Mouse (Mus musculus) kidney, adult 2 months (tissue): ENCODE results near the gene Ugcg. TPM values are rescaled to one million over a fixed set of nuclear protein-coding genes. Genes with fewer than 3 reads are reported as not detected.
"Not testable (repeated sequence)": the region's sequence is repeated elsewhere in the genome, so short reads cannot be mapped to it uniquely, and the experiment has no call there.

Source experiments
- DNase-seq: peaks from one replicate; pipeline ENCODE4 v3.0.0; 2021
- H3K27ac ChIP-seq: fragments of 200-500 bp; 2 replicates; pipeline ENCODE4 v1.5.1; 2012; ENCODE audit warnings: low read depth, low read length, control low read depth, inconsistent platforms; ENCODE audit not compliant: insufficient read depth
- H3K27me3 ChIP-seq: fragments of 200-500 bp; replicated peaks from 2 replicates; pipeline ENCODE4 v1.6.1; 2012; ENCODE audit warnings: mild to moderate bottlenecking, moderate library complexity, low read length, inconsistent platforms; ENCODE audit not compliant: control insufficient read depth, insufficient read depth
- H3K36me3 ChIP-seq: fragments of 200-500 bp; 2 replicates; pipeline ENCODE4 v1.6.1; 2012; ENCODE audit warnings: mild to moderate bottlenecking, moderate library complexity, low read length, inconsistent platforms; ENCODE audit not compliant: control insufficient read depth, insufficient read depth
- H3K4me1 ChIP-seq: fragments of 200-500 bp; 2 replicates; pipeline ENCODE4 v1.6.1; 2011; ENCODE audit warnings: low read length; ENCODE audit not compliant: control insufficient read depth, insufficient read depth
- H3K4me3 ChIP-seq: fragments of 200-500 bp; 2 replicates; pipeline ENCODE4 v1.5.1; 2011; ENCODE audit warnings: mild to moderate bottlenecking, low read depth, low read length, control low read depth; ENCODE audit not compliant: insufficient read depth
- CTCF ChIP-seq: fragments of 200-500 bp; conservative IDR thresholded peaks from 2 replicates; pipeline ENCODE4 v1.5.1; 2011; ENCODE audit warnings: low read depth, mild to moderate bottlenecking, control low read depth, low read length, moderate library complexity, mixed read lengths; ENCODE audit not compliant: insufficient read depth, insufficient read length
- POLR2A ChIP-seq: fragments of 200-500 bp; IDR thresholded peaks from one replicate; pipeline ENCODE4 v1.6.1; 2011; ENCODE audit warnings: low read depth, low read length, control low read depth
- WGBS: fragments of 180-500 bp; shearing (Covaris S2); methylation state at CpG from one replicate; pipeline ENCODE4 v1.1.7; 2018; 5-methylcytosine and 5-hydroxymethylcytosine counted together
- polyA plus RNA-seq: library from polyadenylated mRNA; depleted of rRNA; stranded (reverse); fragments of >200 nt; gene quantifications from 2 replicates; pipeline ENCODE4 v1.2.3, GENCODE M21; 2012

The Ugcg gene
- polyA plus RNA-seq, 1 experiment: 11.6 TPM

DNA sequence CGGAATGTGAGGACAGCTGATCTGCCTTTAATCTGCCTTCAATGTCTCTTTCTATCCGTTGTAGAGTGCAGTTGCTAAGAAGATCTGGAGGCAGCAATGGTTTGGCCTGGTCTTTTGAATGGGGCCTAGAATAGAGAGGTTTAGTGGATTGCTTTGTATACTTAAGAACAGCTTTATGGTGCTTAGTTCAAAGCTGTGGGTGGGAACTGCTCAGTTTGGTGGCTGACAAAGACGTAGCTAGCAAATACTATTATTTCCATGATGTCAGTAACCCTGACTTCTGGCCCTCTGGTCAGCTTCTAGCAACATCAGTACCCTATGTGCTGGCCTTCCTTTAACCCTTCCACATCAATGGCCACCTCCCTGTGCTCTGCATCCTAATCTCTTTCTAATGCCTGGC lies 68.8 kb downstream of the Ugcg start:
- TF ChIP-seq POLR2A (no peak), CTCF (no peak)
- 86% methylated on average over 3 of the region's 3 CpGs for WGBS
- H3K4me1 ChIP-seq: 0 out of 2 replicates have a peak, but pooled peaks cover 4% of the 10 kb centered on the region
- DNase-seq: no peak
- H3K27ac ChIP-seq: no peak overlapping the region
- no peaks in the 10 kb centered on the region for H3K27me3 ChIP-seq
- H3K4me3 ChIP-seq: no peak overlapping the region
- H3K36me3 ChIP-seq: no peaks in the 10 kb centered on the region

DNA sequence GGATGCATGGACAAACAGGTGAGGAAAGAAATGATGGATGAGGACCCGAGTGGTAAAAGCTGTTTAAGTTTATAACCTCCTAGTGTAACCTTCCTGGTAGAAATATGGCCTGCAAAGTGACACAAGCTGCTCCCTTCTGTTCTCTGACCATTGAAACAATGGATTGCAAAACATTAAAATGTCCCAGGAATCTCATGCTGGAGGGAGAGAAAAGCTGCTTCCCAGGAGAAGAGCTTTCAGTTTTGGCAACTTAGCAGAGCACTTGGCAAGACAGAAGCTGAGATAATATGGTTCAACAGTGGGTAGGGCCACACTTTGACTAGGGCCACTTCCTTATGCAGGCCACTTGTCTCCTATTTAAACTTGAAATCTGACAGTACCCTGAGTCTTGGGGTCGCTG lies 69.7 kb downstream of the Ugcg start:
- TF ChIP-seq CTCF: no peak
- DNase-seq: no peak
- Histone ChIP-seq H3K4me1 (0 out of 2 replicates have a peak, but pooled peaks cover 6% of the 10 kb centered on the region), H3K4me3 (no peak overlapping the region), H3K27me3 (no peaks in the 10 kb centered on the region), H3K36me3 (no peaks in the 10 kb centered on the region), H3K27ac (no peak overlapping the region)
- WGBS: 84% methylated on average over 2 of the region's 2 CpGs

DNA sequence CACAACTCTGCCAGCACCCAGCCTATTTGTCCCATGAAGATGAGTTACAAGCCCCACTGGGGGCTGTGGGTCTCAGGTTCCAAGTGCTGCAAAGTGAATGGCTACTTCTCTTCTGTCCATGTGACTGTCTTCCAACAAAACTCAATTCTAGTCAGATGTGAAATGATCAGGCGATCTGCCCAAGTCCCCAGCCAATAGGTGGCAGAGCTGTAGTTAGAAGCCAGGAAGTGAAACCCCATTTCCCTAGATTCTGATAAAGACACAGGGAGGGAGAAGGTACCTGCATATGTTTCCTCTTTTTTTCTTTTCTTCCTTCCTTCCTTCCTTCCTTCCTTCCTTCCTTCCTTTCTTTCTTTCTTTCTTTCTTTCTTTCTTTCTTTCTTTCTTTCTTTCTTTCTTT lies 70.7 kb downstream of the Ugcg start:
- Histone ChIP-seq H3K4me1 (0 out of 2 replicates have a peak, but pooled peaks cover 6% of the 10 kb centered on the region), H3K4me3 (no peak overlapping the region), H3K27ac (no peak overlapping the region), H3K36me3 (no peaks in the 10 kb centered on the region), H3K27me3 (no peaks in the 10 kb centered on the region)
- WGBS: 82% methylated on average over 1 of the region's 1 CpGs
- no peak for DNase-seq
- TF ChIP-seq POLR2A (no peak), CTCF (no peak)

DNA sequence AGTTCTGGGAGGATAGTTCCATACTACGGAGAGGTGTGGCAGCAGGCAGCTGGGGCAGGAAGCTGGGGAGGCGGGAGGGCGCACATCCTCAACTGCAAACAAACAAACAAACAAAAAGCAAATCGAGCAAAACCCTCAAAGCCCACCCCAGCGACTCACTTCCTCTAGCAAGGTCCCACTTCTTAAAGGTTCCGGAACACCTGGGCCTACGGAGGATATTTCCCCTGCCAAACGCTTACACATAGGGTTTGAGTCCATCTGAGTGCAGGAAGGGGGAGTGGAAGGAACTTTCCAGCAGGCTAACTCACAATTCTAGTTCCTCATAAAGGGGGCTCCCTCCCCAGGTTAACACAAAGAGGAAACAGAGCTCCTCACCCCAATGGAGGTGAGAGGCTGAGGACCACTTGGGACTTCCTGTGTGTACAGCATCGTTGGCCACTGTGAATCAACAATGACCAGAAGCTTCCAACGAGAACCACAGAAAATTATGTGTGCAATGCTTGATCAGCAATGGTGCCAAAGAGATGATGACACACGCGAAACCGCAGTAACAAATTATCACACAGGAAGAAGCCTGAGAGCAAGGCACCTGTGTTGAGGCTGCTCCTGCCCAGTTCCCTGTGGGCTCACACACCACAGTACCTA lies 71.9 kb downstream of the Ugcg start:
- Histone ChIP-seq H3K27me3 (no peaks in the 10 kb centered on the region), H3K36me3 (no peaks in the 10 kb centered on the region), H3K27ac (no peak overlapping the region), H3K4me1 (0 out of 2 replicates have a peak, but pooled peaks cover 6% of the 10 kb centered on the region), H3K4me3 (no peak overlapping the region)
- WGBS: 83% methylated on average over 13 of the region's 13 CpGs
- TF ChIP-seq POLR2A (no peak), CTCF (no peak)
- no peak for DNase-seq

DNA sequence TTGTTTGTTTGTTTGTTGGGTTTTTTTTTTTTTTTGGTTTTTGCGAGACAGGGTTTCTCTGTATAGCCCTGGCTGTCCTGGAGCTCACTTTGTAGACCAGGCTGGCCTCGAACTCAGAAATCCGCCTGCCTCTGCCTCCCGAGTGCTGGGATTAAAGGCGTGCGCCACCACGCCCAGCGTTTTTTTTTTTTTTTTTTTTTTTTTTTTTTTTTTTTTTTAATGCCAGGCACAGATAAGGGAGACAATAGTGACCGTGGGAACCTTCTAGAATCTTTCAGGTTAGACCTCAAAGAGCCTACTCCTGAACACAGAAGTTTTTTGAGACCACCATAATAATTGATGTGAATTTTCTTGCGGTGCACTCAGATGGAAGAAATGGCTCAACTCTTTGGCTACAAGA lies 72.5 kb downstream of the Ugcg start:
- not testable (repeated sequence) for H3K4me1 ChIP-seq, H3K27ac ChIP-seq, H3K4me3 ChIP-seq, H3K36me3 ChIP-seq, H3K27me3 ChIP-seq, DNase-seq
- 95% methylated on average over 3 of the region's 10 CpGs for WGBS

DNA sequence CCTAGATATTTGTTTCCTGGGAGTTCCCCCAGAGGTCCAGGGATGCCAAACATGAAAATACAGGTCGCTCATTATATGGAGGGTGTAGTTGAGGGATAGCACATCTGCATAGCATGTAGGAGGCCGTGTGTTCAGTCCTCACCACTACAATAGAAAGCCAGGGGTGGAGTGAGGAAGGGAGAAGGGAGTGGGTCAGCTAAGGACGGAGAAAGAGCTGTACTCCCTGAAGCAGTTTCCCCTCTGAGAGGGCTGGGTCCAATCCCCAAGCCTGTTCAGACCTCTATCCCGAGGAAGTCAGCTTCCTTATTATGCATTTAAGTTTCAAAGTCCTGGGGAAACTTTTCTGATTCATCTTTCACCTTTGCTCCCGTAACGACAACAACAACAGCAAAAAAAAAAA lies 73.1 kb downstream of the Ugcg start:
- no peak overlapping the region for H3K27ac ChIP-seq

DNA sequence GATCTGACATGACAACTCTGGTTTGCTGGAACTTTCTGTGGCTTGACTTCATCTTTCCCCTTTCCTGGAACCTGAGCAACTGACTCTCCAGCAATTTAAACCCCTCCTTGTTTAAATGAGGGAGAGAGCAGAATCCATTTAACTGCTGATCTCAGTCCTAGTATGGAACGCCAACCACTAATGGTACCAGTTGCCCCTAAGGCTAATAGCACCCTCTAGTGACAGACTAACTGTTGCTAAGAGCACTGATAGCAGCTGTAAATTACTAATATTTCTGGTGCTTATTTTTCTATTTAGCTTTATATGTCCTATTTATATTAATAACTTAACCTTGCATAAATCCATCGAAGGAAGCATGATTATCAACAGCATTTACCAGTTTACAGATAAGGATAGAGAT lies 74.4 kb downstream of the Ugcg start:
- H3K27me3 ChIP-seq: no peaks in the 10 kb centered on the region
- H3K27ac ChIP-seq: no peak overlapping the region
- 75% methylated on average over 2 of the region's 2 CpGs for WGBS
- no peak for TF ChIP-seq POLR2A
- peak; percentile 37 for TF ChIP-seq CTCF
- peak; percentile 34 for DNase-seq
- H3K4me1 ChIP-seq: 0 out of 2 replicates have a peak, but pooled peaks cover 6% of the 10 kb centered on the region
- H3K36me3 ChIP-seq: no peaks in the 10 kb centered on the region
- no peak overlapping the region for H3K4me3 ChIP-seq

More for the DNA sequence above, 73.1 kb downstream of the Ugcg start:
- Histone ChIP-seq H3K4me3 (no peak overlapping the region), H3K36me3 (no peaks in the 10 kb centered on the region), H3K4me1 (0 out of 2 replicates have a peak, but pooled peaks cover 6% of the 10 kb centered on the region), H3K27me3 (no peaks in the 10 kb centered on the region)
- peak; percentile 25 for DNase-seq
- TF ChIP-seq POLR2A (no peak), CTCF (no peak)
- 53% methylated on average over 6 of the region's 6 CpGs for WGBS
